Mouse (Mus musculus) Patski (cell line): ENCODE data around the gene Lipt2. TPM values are rescaled to one million over a fixed set of nuclear protein-coding genes. Genes with fewer than 3 reads are reported as not detected.

ENCODE experiments used
- ATAC-seq: fragments of 100-300 bp; one replicate; pipeline ENCODE4 v1.8.0; 2021
- CTCF ChIA-PET: fragments of 350-600 bp; sonication (Branson Sonifier 250); formaldehyde crosslinking; loops from one replicate; lab custom pipeline; 2022; ENCODE audit warnings: inconsistent platforms; lab: Charles Lee
- POLR2A ChIA-PET: fragments of 350-600 bp; sonication (Branson Sonifier 250); formaldehyde crosslinking; loops from one replicate; lab custom pipeline; 2022; ENCODE audit warnings: antibody characterized with exemption, inconsistent platforms; lab: Charles Lee
- DNase-seq: peaks from one replicate; pipeline ENCODE4 v3.0.0-alpha.2; 2011; ENCODE audit warnings: low read depth, low spot score
- H3K27me3 ChIP-seq: fragments of 371-371 bp; one replicate; pipeline ENCODE4 v1.5.1; 2021
- CTCF ChIP-seq: fragments of 100-300 bp; IDR thresholded peaks from one replicate; pipeline ENCODE4 v1.5.1; 2021
- in situ Hi-C: fragments of 300-500 bp; cut with MboI; formaldehyde crosslinking; loops from 3 replicates; pipeline ENCODE4 v1.11.1; 2018; ENCODE audit warnings: low pct_unique_long_range_greater_than_20kb, mixed read lengths
- polyA plus RNA-seq: library from polyadenylated mRNA; unstranded; gene quantifications from one replicate; pipeline ENCODE4 v1.2.3, GENCODE M21; 2021

Lipt2 gene
- polyA plus RNA-seq, 1 experiment from 2014 or later: 5.1 TPM

- no peaks in the 10 kb centered on the region for H3K27me3 ChIP-seq
- ATAC-seq: no peak
- TF ChIP-seq CTCF: no peak
- ChIA-PET CTCF (no interaction called here), POLR2A (no interaction called here)
- in situ Hi-C loops: loop anchor here (5.0 kb wide), 1 partner anchor 54 kb away; no protein-coding TSS in a partner anchor
- no peak for DNase-seq
These were observed 30.6 kb upstream of the Lipt2 start for GRCm38 (mm10) chr7:100128262-100129041.

GRCm38 (mm10) chr7:100130592-100130991 lies 28.5 kb upstream of the Lipt2 start:
- POLR2A ChIA-PET: no interaction called here
- ATAC-seq (no peak), DNase-seq (no peak)
- in situ Hi-C loops: no loop called here
- CTCF ChIA-PET: no interaction called here
- TF ChIP-seq CTCF: no peak
- no peaks in the 10 kb centered on the region for H3K27me3 ChIP-seq

GRCm38 (mm10) chr7:100132379-100132778 lies 26.7 kb upstream of the Lipt2 start:
- CTCF ChIA-PET: no interaction called here
- POLR2A ChIA-PET: no interaction called here
- in situ Hi-C loops: no loop called here
- ATAC-seq (no peak), DNase-seq (no peak)
- no peak for TF ChIP-seq CTCF
- no peaks in the 10 kb centered on the region for H3K27me3 ChIP-seq

GRCm38 (mm10) chr7:100137038-100137437 lies 22.0 kb upstream of the Lipt2 start:
- POLR2A ChIA-PET: no interaction called here
- CTCF ChIA-PET: no interaction called here
- peaks cover 17% of the 10 kb centered on the region for H3K27me3 ChIP-seq
- no peak for TF ChIP-seq CTCF
- in situ Hi-C loops: no loop called here
- no peak for DNase-seq
- ATAC-seq: no peak

- in situ Hi-C loops: no loop called here
- CTCF ChIA-PET: no interaction called here
- TF ChIP-seq CTCF: no peak
- DNase-seq (no peak), ATAC-seq (no peak)
- H3K27me3 ChIP-seq: peaks cover 26% of the 10 kb centered on the region
- POLR2A ChIA-PET: no interaction called here
These were observed 21.0 kb upstream of the Lipt2 start for GRCm38 (mm10) chr7:100138075-100138474.

GRCm38 (mm10) chr7:100140591-100140990 lies 18.5 kb upstream of the Lipt2 start:
- ChIA-PET CTCF (no interaction called here), POLR2A (no interaction called here)
- TF ChIP-seq CTCF: no peak
- ATAC-seq: no peak
- DNase-seq: no peak
- peaks cover 26% of the 10 kb centered on the region for H3K27me3 ChIP-seq
- in situ Hi-C loops: no loop called here

GRCm38 (mm10) chr7:100148586-100148985 lies 10.5 kb upstream of the Lipt2 start:
- ChIA-PET POLR2A (interaction anchor here (0.9 kb wide), 1 partner anchor 28 kb away, joined by 3 read pairs; no protein-coding TSS in a partner anchor), CTCF (no interaction called here)
- in situ Hi-C loops: no loop called here
- DNase-seq: no peak
- ATAC-seq: no peak
- H3K27me3 ChIP-seq: no peaks in the 10 kb centered on the region
- TF ChIP-seq CTCF: no peak

- ATAC-seq (no peak), DNase-seq (no peak)
- ChIA-PET CTCF (no interaction called here), POLR2A (interaction anchor here (0.6 kb wide), 1 partner anchor 1796 kb away, joined by 3 read pairs; no protein-coding TSS in a partner anchor)
- TF ChIP-seq CTCF: no peak
- no peaks in the 10 kb centered on the region for H3K27me3 ChIP-seq
- in situ Hi-C loops: no loop called here
These were observed 9.0 kb upstream of the Lipt2 start for GRCm38 (mm10) chr7:100150086-100150485.

- ChIA-PET POLR2A (no interaction called here), CTCF (no interaction called here)
- in situ Hi-C loops: no loop called here
- ATAC-seq (no peak), DNase-seq (no peak)
- no peaks in the 10 kb centered on the region for H3K27me3 ChIP-seq
- TF ChIP-seq CTCF: no peak
These were observed 8.5 kb upstream of the Lipt2 start for GRCm38 (mm10) chr7:100150626-100151025.

- no peaks in the 10 kb centered on the region for H3K27me3 ChIP-seq
- ChIA-PET CTCF (interaction anchor here (1.2 kb wide), 1 partner anchor 34 kb away, joined by 3 read pairs; no protein-coding TSS in a partner anchor), POLR2A (interaction anchor here (0.5 kb wide), 1 partner anchor 84 kb away, joined by 5 read pairs; no protein-coding TSS in a partner anchor)
- in situ Hi-C loops: no loop called here
- DNase-seq (peak; percentile 60), ATAC-seq (peak; percentile 29)
- no peak for TF ChIP-seq CTCF
These were observed 1.4 kb upstream of the Lipt2 start for GRCm38 (mm10) chr7:100157669-100158068.

- ATAC-seq (no peak), DNase-seq (no peak)
- in situ Hi-C loops: no loop called here
- H3K27me3 ChIP-seq: no peaks in the 10 kb centered on the region
- CTCF ChIA-PET: interaction anchor here (2.1 kb wide), 1 partner anchor 39 kb away, joined by 7 read pairs; the partner anchor contains the start of gene Pold3
- no peak for TF ChIP-seq CTCF
- POLR2A ChIA-PET: interaction anchor here (0.6 kb wide), 1 partner anchor 46 kb away, joined by 3 read pairs; no protein-coding TSS in a partner anchor
These were observed 929 bp downstream of the Lipt2 start for GRCm38 (mm10) chr7:100160006-100160405.
